ENCODE assay signal across 21 mouse cellular contexts in the genomic region with DNA sequence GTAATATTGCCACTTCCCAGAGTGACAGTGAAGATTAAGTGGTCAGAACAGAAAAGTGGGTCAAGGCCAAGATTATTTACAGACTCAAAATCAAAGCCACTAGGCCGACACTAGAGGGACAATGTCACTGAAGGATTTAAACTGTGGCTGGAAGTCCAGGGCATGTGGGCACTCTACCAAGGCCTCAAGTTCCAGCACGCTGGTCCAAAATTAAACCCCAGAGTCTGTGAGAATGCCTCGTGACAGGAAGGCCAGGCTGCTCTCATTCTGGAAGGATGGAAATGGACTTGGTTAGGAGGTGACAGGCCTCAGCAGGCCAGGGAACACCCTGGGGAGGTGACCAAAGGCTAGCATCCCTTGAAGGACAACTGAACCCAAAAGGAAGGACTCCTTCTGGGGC. TPM values are rescaled to one million over a fixed set of nuclear protein-coding genes. Genes with fewer than 3 reads are reported as not detected.
"Had no signal": no experiment of that assay in that cellular context is flagged by ENCODE, and none has a peak within 500 bp of the region (broad histone marks: within the 10 kb centered on the region; RNA-seq: fewer than 3 reads in every experiment).

No protein-coding gene starts in this region.

- H3K27me3 ChIP-seq: liver, embryonic 15.5 days; midbrain, embryonic 13.5 days had no signal

- H3K27ac ChIP-seq: left cerebral cortex, adult 2 months; limb, embryonic 10.5 days; liver, embryonic 15.5 days; midbrain, embryonic 13.5 days had no signal

- H3K4me2 ChIP-seq: liver, embryonic 11.5 days; liver, embryonic 15.5 days; midbrain, embryonic 13.5 days had no signal

- H3K4me1 ChIP-seq: liver, embryonic 15.5 days had no signal

- H3K9me3 ChIP-seq: limb, embryonic 10.5 days; liver, embryonic 15.5 days; midbrain, embryonic 13.5 days had no signal

- H3K4me3 ChIP-seq: left cerebral cortex, adult 2 months; limb, embryonic 10.5 days; liver, embryonic 15.5 days; midbrain, embryonic 13.5 days had no signal

- DNase-seq: kidney, postnatal 14 days; lung, adult 2 months; lung, postnatal 36 days; right cerebral cortex, postnatal 14 days; thymus, postnatal 4 days had no signal

- ATAC-seq: lung, postnatal 0 days; midbrain, embryonic 13.5 days had no signal

- H3K9ac ChIP-seq: liver, embryonic 15.5 days; midbrain, embryonic 13.5 days had no signal

- H3K36me3 ChIP-seq: limb, embryonic 10.5 days; liver, embryonic 15.5 days; midbrain, embryonic 13.5 days had no signal

RNA-seq across cellular contexts. Expression of a gene that starts 33.4 kb away (rescaled TPM):
- total RNA-seq: megakaryocyte progenitor cell, adult 5-6 weeks had no signal
- polyA plus RNA-seq: lung, postnatal 0 days; small intestine, adult 2 months had no signal

RNA-seq across cellular contexts. Expression of a gene that starts 48.4 kb away (rescaled TPM):
- total RNA-seq: layer of hippocampus, adult 8-10 months; layer of hippocampus, postnatal 14 days; left cerebral cortex, adult 2 months; left cerebral cortex, postnatal 14 days; megakaryocyte progenitor cell, adult 5-6 weeks; midbrain, postnatal 0 days had no signal
- polyA plus RNA-seq: large intestine, adult 2 months; limb, embryonic 10.5 days; liver, embryonic 11.5 days; liver, embryonic 15.5 days; lung, adult 2 months; lung, postnatal 0 days; midbrain, embryonic 13.5 days; midbrain, postnatal 0 days; neural tube, embryonic 14.5 days; small intestine, adult 2 months; stomach, embryonic 16.5 days; thymus, postnatal 0 days had no signal
